Mouse (Mus musculus): ENCODE measurements at regions not wholly inside any gene's neighbourhood (a gene's known extent, or its start where the extent isn't known, plus 50 kb on each side); places are given as distances from the start of the nearest gene placed in this dataset.
A peak's percentile ranks its signal among the peaks of the same experiment; 100 is the strongest.

DNA sequence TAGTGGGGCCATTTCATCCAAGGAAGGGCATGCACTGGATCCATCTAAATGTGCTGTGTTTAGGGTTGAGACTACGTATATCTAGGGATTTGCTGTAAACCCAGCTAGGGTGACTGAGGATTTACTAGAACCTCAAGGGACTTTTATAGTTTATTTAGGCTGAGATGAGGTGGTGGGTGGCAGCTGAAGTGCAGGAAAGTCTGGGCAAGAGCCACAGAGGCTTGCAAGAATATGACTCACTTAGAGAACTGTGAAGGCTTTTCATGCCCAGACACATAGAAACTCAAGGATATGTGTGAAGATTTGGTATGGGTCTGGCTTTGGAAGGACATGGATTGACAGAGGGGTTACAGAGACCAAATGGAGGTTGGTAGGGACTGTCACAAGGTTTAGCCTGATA, 237.3 kb upstream of the Shh start:
- Histone ChIP-seq H3K27me3 (ENCODE audit: control insufficient read depth, insufficient read depth, low read length) (no peaks in the 10 kb centered on the region), H3K27ac (ENCODE audit: insufficient read depth, low read depth, low read length) (no peak overlapping the region), H3K4me3 (ENCODE audit: low read depth, low read length) (no peak overlapping the region), H3K36me3 (ENCODE audit: control insufficient read depth, insufficient read depth, low read length) (no peaks in the 10 kb centered on the region), H3K4me1 (ENCODE audit: control insufficient read depth, insufficient read depth, insufficient read length, low read length) (no peaks in the 10 kb centered on the region)
- no peak for TF ChIP-seq CTCF (IDR thresholded peaks at IDR 0.05; ENCODE audit: extremely low read depth, insufficient read length, insufficient replicate concordance, low read depth, low read length)
- no peak for TF ChIP-seq POLR2A (IDR thresholded peaks at IDR 0.05; ENCODE audit: low read depth, low read length)
- whole genome bisulfite sequencing = 84% methylated on average over 1 of the region's 1 CpGs

DNA sequence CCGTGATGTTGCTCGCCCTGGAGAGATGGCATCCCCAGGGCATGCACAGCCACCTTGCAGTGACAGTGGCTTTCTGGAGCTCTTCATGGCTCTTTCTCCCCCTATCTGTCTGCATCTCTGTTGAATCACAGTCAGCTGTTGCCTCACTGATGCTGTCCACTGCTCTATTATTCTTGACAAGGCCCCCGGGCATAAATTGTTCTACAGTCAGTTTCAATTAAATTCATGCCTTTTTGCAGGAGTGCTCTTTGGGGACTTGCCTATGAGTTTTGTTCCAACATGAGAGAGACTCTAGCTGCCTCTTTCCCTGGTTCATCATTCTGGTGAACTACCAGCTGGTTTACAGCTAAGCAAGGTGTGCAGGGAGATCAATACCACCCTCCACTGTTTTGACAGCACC, 229.9 kb upstream of the Shh start:
- TF ChIP-seq CTCF (IDR thresholded peaks at IDR 0.05; ENCODE audit: extremely low read depth, insufficient read length, insufficient replicate concordance, low read depth, low read length) (no peak), POLR2A (IDR thresholded peaks at IDR 0.05; ENCODE audit: low read depth, low read length) (no peak)
- Histone ChIP-seq H3K36me3 (ENCODE audit: control insufficient read depth, insufficient read depth, low read length) (no peaks in the 10 kb centered on the region), H3K27ac (ENCODE audit: insufficient read depth, low read depth, low read length) (no peak overlapping the region), H3K27me3 (ENCODE audit: control insufficient read depth, insufficient read depth, low read length) (no peaks in the 10 kb centered on the region), H3K4me3 (ENCODE audit: low read depth, low read length) (no peak overlapping the region), H3K4me1 (ENCODE audit: control insufficient read depth, insufficient read depth, insufficient read length, low read length) (no peaks in the 10 kb centered on the region)
- 86% methylated on average over 3 of the region's 3 CpGs for WGBS

DNA sequence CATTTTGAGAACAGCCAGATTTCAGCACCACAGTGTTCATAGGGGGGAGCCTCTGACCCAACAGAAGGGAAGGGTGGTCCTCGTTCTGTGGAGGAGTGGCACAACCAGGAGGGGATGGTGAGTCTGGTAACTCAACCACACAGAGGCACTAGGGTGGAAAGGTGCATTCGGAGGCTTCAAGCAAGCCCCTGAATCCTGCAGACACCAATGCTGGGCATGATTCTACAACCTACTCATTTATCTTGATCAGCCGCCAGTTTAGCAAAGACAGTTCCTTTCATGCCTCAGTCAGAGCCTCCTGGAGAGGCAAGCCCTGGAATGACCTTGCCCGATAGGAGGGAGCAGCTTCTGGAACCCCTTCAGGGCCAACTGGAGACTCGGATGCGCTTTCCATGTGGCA, 223.1 kb upstream of the Shh start:
- Histone ChIP-seq H3K27me3 (ENCODE audit: control insufficient read depth, insufficient read depth, low read length) (no peaks in the 10 kb centered on the region), H3K27ac (ENCODE audit: insufficient read depth, low read depth, low read length) (no peak overlapping the region), H3K36me3 (ENCODE audit: control insufficient read depth, insufficient read depth, low read length) (no peaks in the 10 kb centered on the region), H3K4me3 (ENCODE audit: low read depth, low read length) (no peak overlapping the region), H3K4me1 (ENCODE audit: control insufficient read depth, insufficient read depth, insufficient read length, low read length) (peaks cover 11% of the 10 kb centered on the region; the same call in 1 of the 2 replicates)
- TF ChIP-seq CTCF (IDR thresholded peaks at IDR 0.05; ENCODE audit: extremely low read depth, insufficient read length, insufficient replicate concordance, low read depth, low read length) (no peak), POLR2A (IDR thresholded peaks at IDR 0.05; ENCODE audit: low read depth, low read length) (no peak)
- 74% methylated on average over 6 of the region's 6 CpGs for WGBS

DNA sequence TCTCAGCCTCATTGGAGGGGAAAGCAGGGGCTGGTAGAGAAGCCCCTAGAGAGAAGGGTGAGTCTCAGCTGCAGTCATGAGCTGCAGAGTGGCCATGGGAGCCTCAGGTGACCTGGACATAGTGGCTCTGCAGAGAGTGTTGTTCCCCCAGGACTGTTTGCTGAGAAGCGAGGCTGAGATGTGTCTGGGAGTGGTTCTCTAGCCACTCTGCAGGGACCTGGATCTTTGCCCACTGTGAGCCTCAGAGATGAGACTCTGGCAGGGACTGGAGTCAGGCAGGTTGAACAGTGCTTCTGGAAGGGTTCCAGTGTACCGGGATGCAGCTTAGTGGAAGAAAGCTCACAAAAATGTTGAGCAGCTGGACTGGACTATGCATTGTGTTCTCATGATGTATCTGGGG, 222.6 kb upstream of the Shh start:
- TF ChIP-seq CTCF (IDR thresholded peaks at IDR 0.05; ENCODE audit: extremely low read depth, insufficient read length, insufficient replicate concordance, low read depth, low read length) = no peak
- no peak for TF ChIP-seq POLR2A (IDR thresholded peaks at IDR 0.05; ENCODE audit: low read depth, low read length)
- no peaks in the 10 kb centered on the region for H3K27me3 ChIP-seq (ENCODE audit: control insufficient read depth, insufficient read depth, low read length)
- WGBS = 23% methylated on average over 2 of the region's 2 CpGs
- no peaks in the 10 kb centered on the region for H3K36me3 ChIP-seq (ENCODE audit: control insufficient read depth, insufficient read depth, low read length)
- H3K4me1 ChIP-seq (ENCODE audit: control insufficient read depth, insufficient read depth, insufficient read length, low read length) = peaks cover 11% of the 10 kb centered on the region; the same call in 1 of the 2 replicates
- peak overlapping the region; percentile 54 for H3K27ac ChIP-seq (ENCODE audit: insufficient read depth, low read depth, low read length)
- no peak overlapping the region for H3K4me3 ChIP-seq (ENCODE audit: low read depth, low read length)

DNA sequence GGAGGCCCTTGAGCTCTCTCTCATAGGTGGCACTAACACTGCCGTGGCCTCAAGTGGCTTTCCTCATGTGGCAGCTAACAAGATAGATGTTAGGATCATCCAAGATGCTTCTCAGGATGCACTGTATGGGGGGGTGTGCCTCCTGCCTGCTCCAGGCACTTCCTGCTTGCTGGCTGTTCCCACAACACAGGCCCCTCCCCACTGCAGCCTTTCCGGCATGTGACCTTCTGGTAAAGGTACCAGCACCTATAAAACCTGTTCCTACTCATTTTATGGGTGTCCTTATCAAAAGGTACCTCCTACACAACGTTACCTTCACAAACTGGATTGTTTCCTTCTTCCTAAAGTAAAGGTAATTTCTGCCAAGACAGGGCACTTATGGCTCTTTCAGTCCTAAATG, 222.1 kb upstream of the Shh start:
- Histone ChIP-seq H3K36me3 (ENCODE audit: control insufficient read depth, insufficient read depth, low read length) (no peaks in the 10 kb centered on the region), H3K27me3 (ENCODE audit: control insufficient read depth, insufficient read depth, low read length) (no peaks in the 10 kb centered on the region), H3K4me1 (ENCODE audit: control insufficient read depth, insufficient read depth, insufficient read length, low read length) (peaks cover 11% of the 10 kb centered on the region; the same call in 1 of the 2 replicates), H3K4me3 (ENCODE audit: low read depth, low read length) (no peak overlapping the region), H3K27ac (ENCODE audit: insufficient read depth, low read depth, low read length) (peak overlapping the region; percentile 54)
- 20% methylated on average over 3 of the region's 3 CpGs for WGBS
- TF ChIP-seq POLR2A (IDR thresholded peaks at IDR 0.05; ENCODE audit: low read depth, low read length) = no peak
- TF ChIP-seq CTCF (IDR thresholded peaks at IDR 0.05; ENCODE audit: extremely low read depth, insufficient read length, insufficient replicate concordance, low read depth, low read length) = no peak

DNA sequence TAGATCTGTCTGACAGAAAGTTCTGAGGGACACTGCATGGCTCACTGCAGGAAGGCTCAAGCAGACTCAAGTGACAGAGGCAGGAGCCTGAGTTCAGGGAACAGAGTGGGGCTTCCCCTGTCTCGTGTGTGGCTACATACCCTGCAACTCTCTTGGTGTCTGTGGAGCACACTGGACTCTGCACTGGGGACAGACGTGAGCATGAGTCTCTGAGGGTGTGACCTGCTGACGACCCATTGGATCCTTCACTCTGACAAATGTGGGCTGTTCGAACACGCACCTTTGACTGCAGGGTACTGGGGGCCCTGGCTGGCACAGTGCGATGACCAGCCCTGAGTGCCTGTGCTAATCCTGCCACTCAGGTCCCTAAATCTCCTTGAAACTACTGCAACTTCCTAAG, 215.8 kb upstream of the Shh start:
- 51% methylated on average over 6 of the region's 6 CpGs for WGBS
- Histone ChIP-seq H3K27me3 (ENCODE audit: control insufficient read depth, insufficient read depth, low read length) (no peaks in the 10 kb centered on the region), H3K4me3 (ENCODE audit: low read depth, low read length) (no peak overlapping the region), H3K36me3 (ENCODE audit: control insufficient read depth, insufficient read depth, low read length) (no peaks in the 10 kb centered on the region), H3K27ac (ENCODE audit: insufficient read depth, low read depth, low read length) (no peak overlapping the region), H3K4me1 (ENCODE audit: control insufficient read depth, insufficient read depth, insufficient read length, low read length) (peaks cover 3% of the 10 kb centered on the region; the same call in 1 of the 2 replicates)
- TF ChIP-seq POLR2A (IDR thresholded peaks at IDR 0.05; ENCODE audit: low read depth, low read length) (no peak), CTCF (IDR thresholded peaks at IDR 0.05; ENCODE audit: extremely low read depth, insufficient read length, insufficient replicate concordance, low read depth, low read length) (no peak)

DNA sequence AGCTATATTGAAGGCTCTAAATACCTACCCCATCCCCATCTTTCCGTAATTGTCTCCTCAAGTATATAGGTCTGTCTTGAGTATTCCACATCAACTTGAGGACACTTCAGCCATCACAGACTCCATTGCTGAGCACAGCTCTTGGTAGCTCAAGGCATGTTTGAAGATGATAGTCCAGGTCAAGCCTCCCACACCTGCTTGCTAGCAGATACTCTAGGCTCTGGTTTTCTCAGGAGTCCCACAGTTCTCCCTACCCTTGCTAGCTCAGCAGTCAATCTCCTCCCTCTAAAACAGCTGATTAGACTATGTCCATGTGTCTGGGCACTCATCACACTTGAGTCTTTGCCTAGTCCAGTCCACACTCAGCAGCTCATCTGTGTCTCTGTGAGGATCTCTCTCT, 213.3 kb upstream of the Shh start:
- H3K36me3 ChIP-seq (ENCODE audit: control insufficient read depth, insufficient read depth, low read length) = no peaks in the 10 kb centered on the region
- no peak overlapping the region for H3K4me3 ChIP-seq (ENCODE audit: low read depth, low read length)
- TF ChIP-seq POLR2A (IDR thresholded peaks at IDR 0.05; ENCODE audit: low read depth, low read length) (no peak), CTCF (IDR thresholded peaks at IDR 0.05; ENCODE audit: extremely low read depth, insufficient read length, insufficient replicate concordance, low read depth, low read length) (no peak)
- WGBS = 94% methylated on average over 1 of the region's 1 CpGs
- H3K27ac ChIP-seq (ENCODE audit: insufficient read depth, low read depth, low read length) = no peak overlapping the region
- H3K4me1 ChIP-seq (ENCODE audit: control insufficient read depth, insufficient read depth, insufficient read length, low read length) = peaks cover 3% of the 10 kb centered on the region; the same call in 1 of the 2 replicates
- no peaks in the 10 kb centered on the region for H3K27me3 ChIP-seq (ENCODE audit: control insufficient read depth, insufficient read depth, low read length)

DNA sequence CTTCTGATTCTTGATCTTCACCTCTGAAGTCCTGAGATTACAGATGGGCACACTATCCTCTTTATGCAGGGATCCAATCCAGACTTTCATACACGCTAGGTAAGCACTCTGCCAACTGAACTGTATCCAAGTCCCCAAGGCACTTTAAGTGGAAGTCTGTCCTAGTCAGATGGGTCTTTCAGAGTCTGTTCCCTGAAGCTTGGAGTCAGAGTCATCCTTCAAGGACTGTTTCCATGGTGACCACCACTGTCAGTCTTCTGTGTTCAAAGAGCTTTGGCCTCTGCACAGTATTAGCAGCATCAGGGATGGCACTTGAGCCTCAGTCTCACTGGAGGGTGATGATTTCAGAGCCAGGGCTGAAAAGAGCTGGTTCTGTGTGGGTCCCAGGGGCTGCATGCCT, 212.7 kb upstream of the Shh start:
- Histone ChIP-seq H3K36me3 (ENCODE audit: control insufficient read depth, insufficient read depth, low read length) (no peaks in the 10 kb centered on the region), H3K27me3 (ENCODE audit: control insufficient read depth, insufficient read depth, low read length) (no peaks in the 10 kb centered on the region), H3K27ac (ENCODE audit: insufficient read depth, low read depth, low read length) (no peak overlapping the region), H3K4me3 (ENCODE audit: low read depth, low read length) (no peak overlapping the region), H3K4me1 (ENCODE audit: control insufficient read depth, insufficient read depth, insufficient read length, low read length) (peaks cover 3% of the 10 kb centered on the region; the same call in 1 of the 2 replicates)
- no peak for TF ChIP-seq CTCF (IDR thresholded peaks at IDR 0.05; ENCODE audit: extremely low read depth, insufficient read length, insufficient replicate concordance, low read depth, low read length)
- no peak for TF ChIP-seq POLR2A (IDR thresholded peaks at IDR 0.05; ENCODE audit: low read depth, low read length)
- 87% methylated on average over 1 of the region's 1 CpGs for WGBS
